Mouse (Mus musculus) forebrain, embryonic 13.5 days (tissue): ENCODE measurements around the gene Eci1. TPM values are rescaled to one million over a fixed set of nuclear protein-coding genes. Genes with fewer than 3 reads are reported as not detected.

Source experiments
- ATAC-seq: fragments of 200-750 bp; cut with Nextera tagmentation; 2 replicates; pipeline ENCODE4 v1.8.0; 2017
- H3K27ac ChIP-seq: fragments of 300-500 bp; sonication (generic); 2 replicates; pipeline ENCODE4 v1.5.1; 2015; ENCODE audit warnings: inconsistent platforms, mild to moderate bottlenecking, moderate library complexity
- H3K27me3 ChIP-seq: fragments of 300-500 bp; sonication (generic); 2 replicates; pipeline ENCODE4 v1.6.1; 2015; ENCODE audit warnings: mild to moderate bottlenecking, inconsistent platforms
- H3K36me3 ChIP-seq: fragments of 300-500 bp; sonication (generic); 2 replicates; pipeline ENCODE4 v1.6.1; 2015; ENCODE audit warnings: mild to moderate bottlenecking, inconsistent platforms; ENCODE audit not compliant: poor library complexity, severe bottlenecking
- H3K4me1 ChIP-seq: fragments of 300-500 bp; sonication (generic); 2 replicates; pipeline ENCODE4 v1.6.1; 2015; ENCODE audit warnings: inconsistent platforms
- H3K4me2 ChIP-seq: fragments of 300-500 bp; sonication (generic); 2 replicates; pipeline ENCODE4 v1.6.1; 2015; ENCODE audit warnings: inconsistent platforms, mild to moderate bottlenecking, moderate library complexity
- H3K4me3 ChIP-seq: fragments of 300-500 bp; sonication (generic); 2 replicates; pipeline ENCODE4 v1.5.1; 2015; ENCODE audit warnings: mild to moderate bottlenecking, inconsistent platforms
- H3K9ac ChIP-seq: fragments of 300-500 bp; sonication (generic); 2 replicates; pipeline ENCODE4 v1.6.1; 2015; ENCODE audit warnings: mild to moderate bottlenecking, inconsistent platforms
- H3K9me3 ChIP-seq: fragments of 300-500 bp; sonication (generic); replicated peaks from 2 replicates; pipeline ENCODE4 v1.6.1; 2016; ENCODE audit warnings: inconsistent platforms
- WGBS: fragments of 180-500 bp; shearing (Covaris S2); methylation state at CpG from one replicate; pipeline ENCODE4 v1.1.7; 2015; 5-methylcytosine and 5-hydroxymethylcytosine counted together
- polyA plus RNA-seq: library from polyadenylated mRNA; unstranded; fragments of >200 nt; fragmentation: Nextera tagmentation; extraction: Ambion mirVana; gene quantifications from 2 replicates; pipeline ENCODE4 v1.2.1, GENCODE M21; 2015

Eci1 gene
- polyA plus RNA-seq: 59.6 and 62.5 TPM in 2 replicates

DNA sequence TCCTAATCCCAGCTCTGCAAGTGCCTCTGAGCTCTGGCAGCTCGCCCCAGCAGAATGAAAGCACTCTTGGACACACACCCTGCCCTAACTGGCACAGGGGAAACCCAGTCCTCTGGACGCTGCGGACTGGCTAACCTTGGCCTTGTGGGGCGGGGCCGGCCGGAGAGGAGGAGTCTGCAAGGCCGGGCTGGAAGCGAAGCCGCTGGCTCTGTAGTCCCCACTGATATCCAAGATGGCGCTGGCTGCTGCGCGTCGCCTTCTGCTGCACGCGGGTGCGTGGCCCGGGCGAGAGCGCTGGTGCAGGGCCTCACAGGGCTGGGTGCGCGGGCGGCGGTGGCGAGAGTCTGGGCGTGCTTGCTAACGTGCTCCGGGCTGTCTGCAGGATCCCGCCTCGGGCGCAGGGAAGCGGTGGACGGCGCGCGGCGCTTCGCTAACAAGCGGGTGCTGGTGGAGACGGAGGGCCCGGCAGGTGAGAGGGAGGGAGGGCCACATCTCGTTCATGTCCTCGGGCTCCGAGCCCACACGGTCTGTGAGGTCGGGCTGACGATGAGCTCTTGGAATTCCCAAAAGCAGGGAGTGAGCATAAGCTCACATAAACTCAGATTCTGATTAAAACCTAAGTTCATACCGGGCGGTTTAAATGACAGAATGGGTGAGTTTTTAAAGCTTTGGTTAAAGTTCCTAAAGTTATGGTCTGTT is at the start of gene Eci1:
Eci1 (plus strand) TSS at position 171 of the 699 bp plus-strand sequence.
- peaks cover 14% of the 10 kb centered on the region for H3K4me1 ChIP-seq
- H3K27ac ChIP-seq: peak within 1 kb of the TSS; percentile 91
- peaks cover 38% of the 10 kb centered on the region for H3K36me3 ChIP-seq
- WGBS: under 1% methylated on average over 46 of the region's 48 CpGs
- peak within 1 kb of the TSS; percentile 60 for H3K4me3 ChIP-seq
- ATAC-seq: peak; percentile 98
- H3K9ac ChIP-seq: peak within 1 kb of the TSS; percentile 85
- no peaks in the 10 kb centered on the region for H3K9me3 ChIP-seq
- peak within 1 kb of the TSS; percentile 70 for H3K4me2 ChIP-seq
- no peaks in the 10 kb centered on the region for H3K27me3 ChIP-seq

DNA sequence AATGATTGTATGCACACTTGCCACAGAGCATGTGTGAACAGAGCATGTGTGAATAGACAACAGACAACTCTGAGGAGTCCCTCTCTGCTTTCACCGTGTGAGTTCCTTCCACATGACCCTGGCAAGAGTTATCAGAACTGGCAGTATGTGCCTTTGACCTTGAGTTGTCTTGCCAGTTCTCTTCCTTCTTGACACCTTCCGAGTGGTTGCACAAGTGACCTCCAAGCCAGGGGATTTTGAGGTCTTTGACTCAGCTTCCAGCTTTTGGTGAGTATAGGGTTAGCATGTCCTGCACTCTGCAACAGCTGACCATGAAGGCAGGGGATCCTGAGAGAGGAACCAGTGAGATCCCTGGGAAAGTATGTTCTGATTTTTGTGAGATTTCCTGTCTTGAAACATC is 47.9 kb upstream of the Eci1 start:
- H3K27me3 ChIP-seq: no peaks in the 10 kb centered on the region
- no peak overlapping the region for H3K27ac ChIP-seq
- no peak overlapping the region for H3K9ac ChIP-seq
- no peak for ATAC-seq
- WGBS: 88% methylated on average over 2 of the region's 2 CpGs
- peaks cover 75% of the 10 kb centered on the region for H3K36me3 ChIP-seq
- no peak overlapping the region for H3K4me3 ChIP-seq
- H3K9me3 ChIP-seq: no peaks in the 10 kb centered on the region
- no peaks in the 10 kb centered on the region for H3K4me1 ChIP-seq
- no peak overlapping the region for H3K4me2 ChIP-seq

DNA sequence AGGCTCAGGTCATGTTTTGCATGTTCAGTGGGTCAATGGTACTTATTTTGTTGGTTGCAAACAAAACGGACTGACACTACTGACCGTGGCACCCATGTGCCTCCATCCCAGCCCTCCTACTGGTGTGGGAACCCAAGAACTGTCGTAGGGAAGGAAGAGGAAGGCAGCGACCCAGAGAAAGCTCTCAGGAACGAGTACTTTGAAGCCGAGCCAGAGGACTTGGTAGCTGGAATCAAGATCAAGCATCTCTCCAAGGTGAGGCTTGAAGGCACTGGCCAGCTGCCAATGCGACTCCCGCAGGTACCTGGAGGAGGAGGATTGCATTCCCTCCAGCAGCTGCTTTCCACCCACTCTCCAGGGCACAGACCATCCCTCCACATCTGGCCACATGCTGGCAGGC is 42.7 kb upstream of the Eci1 start:
- no peak overlapping the region for H3K4me3 ChIP-seq
- H3K27me3 ChIP-seq: no peaks in the 10 kb centered on the region
- WGBS: 91% methylated on average over 8 of the region's 8 CpGs
- no peak for ATAC-seq
- H3K36me3 ChIP-seq: peaks cover 80% of the 10 kb centered on the region
- H3K27ac ChIP-seq: no peak overlapping the region
- no peaks in the 10 kb centered on the region for H3K9me3 ChIP-seq
- H3K4me2 ChIP-seq: no peak overlapping the region
- no peak overlapping the region for H3K9ac ChIP-seq
- H3K4me1 ChIP-seq: no peaks in the 10 kb centered on the region

DNA sequence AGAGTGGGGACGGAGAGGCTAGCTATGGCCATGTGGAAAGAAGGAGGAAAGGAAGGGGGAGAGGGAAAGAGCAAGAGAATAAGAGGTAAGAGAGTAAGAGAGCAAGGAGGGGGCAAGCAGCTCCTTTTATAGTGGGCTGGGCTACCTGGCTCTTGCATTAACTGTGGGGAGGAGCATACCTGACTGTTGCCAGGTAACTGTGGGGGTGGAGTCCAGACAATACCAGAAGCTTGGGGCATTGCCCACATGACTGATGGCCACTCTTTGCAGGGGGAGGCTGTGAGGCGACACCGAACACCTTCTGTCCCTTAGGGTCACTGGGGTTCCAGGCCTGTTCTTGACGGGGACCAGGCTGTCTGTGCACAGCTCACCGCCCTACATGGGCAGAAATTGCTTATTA is 37.7 kb upstream of the Eci1 start:
- no peaks in the 10 kb centered on the region for H3K4me1 ChIP-seq

DNA sequence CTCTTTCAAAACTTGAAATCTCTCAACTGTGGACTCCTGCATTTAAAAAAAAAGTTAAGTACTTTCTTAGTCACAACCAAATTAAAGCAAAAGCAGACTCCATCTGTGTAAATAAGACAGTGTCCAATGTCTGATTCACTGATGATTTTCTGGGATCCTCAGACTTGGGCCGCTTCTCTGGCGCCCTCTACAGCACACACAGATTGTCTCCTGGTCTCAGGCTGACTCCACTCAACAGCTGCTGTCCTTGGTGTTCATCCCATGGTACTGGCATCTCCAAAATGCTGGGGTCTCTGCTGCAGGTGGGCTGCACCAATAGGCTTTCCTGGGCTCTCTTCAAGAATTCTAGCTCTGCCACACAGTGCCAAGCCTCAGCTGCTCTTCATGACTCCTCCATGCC is 36.6 kb upstream of the Eci1 start:
- Histone ChIP-seq H3K27me3 (no peaks in the 10 kb centered on the region), H3K9me3 (no peaks in the 10 kb centered on the region), H3K4me3 (no peak overlapping the region), H3K27ac (no peak overlapping the region), H3K36me3 (peaks cover 76% of the 10 kb centered on the region), H3K4me1 (no peaks in the 10 kb centered on the region), H3K4me2 (no peak overlapping the region), H3K9ac (no peak overlapping the region)
- no peak for ATAC-seq
- 9% methylated on average over 2 of the region's 2 CpGs for WGBS

More for the DNA sequence above, 37.7 kb upstream of the Eci1 start:
- no peak for ATAC-seq
- H3K9me3 ChIP-seq: no peaks in the 10 kb centered on the region
- no peak overlapping the region for H3K9ac ChIP-seq
- H3K36me3 ChIP-seq: peaks cover 86% of the 10 kb centered on the region
- no peaks in the 10 kb centered on the region for H3K27me3 ChIP-seq
- 86% methylated on average over 5 of the region's 5 CpGs for WGBS
- no peak overlapping the region for H3K27ac ChIP-seq
- H3K4me2 ChIP-seq: no peak overlapping the region
- H3K4me3 ChIP-seq: no peak overlapping the region

DNA sequence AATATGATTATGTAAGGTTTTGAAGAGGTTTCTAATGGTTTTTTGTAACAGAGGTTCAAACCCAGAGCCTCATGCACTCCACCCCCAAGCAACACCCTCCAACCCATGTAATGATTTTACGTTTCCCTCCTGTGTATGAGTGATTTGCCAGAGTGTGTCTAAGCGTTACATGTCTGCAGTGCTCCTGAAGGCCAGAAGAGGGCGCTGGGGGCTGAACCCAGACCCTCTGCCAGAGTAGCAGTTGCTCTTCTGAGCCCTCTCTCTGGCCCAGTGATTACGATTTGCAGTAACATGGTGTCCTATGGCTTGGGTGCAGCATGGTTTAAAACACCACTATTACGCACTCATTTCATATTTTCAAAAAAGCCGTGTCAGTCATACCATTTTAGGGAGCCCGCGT is 35.3 kb upstream of the Eci1 start:
- WGBS: 64% methylated on average over 8 of the region's 8 CpGs
- Histone ChIP-seq H3K27ac (no peak overlapping the region), H3K4me3 (no peak overlapping the region), H3K36me3 (peaks cover 64% of the 10 kb centered on the region), H3K9me3 (no peaks in the 10 kb centered on the region), H3K27me3 (no peaks in the 10 kb centered on the region), H3K9ac (no peak overlapping the region), H3K4me2 (no peak overlapping the region), H3K4me1 (no peaks in the 10 kb centered on the region)
- no peak for ATAC-seq

DNA sequence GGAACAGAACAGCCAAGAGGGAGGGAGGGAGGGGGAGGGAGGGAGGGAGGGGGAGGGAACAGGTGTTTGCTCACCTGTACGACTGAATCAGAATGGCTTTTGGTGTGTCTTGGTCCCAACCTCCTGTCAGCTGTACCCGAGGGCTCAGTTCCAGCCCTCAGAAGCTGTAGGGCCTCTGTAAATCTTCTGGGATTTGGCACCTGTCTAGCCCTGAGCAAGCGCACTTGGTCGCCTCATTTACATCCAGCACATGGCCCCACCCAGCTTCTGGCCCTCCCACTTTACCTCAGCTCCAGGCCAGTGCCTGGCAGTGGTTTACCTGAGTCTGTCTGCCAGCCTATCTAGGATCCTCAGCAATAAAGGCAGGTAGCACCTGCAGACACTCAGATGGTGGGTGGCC is 32.9 kb upstream of the Eci1 start:
- WGBS: 39% methylated on average over 4 of the region's 4 CpGs
- H3K27me3 ChIP-seq: no peaks in the 10 kb centered on the region
- no peak overlapping the region for H3K4me2 ChIP-seq
- H3K27ac ChIP-seq: no peak overlapping the region
- no peaks in the 10 kb centered on the region for H3K9me3 ChIP-seq
- no peak overlapping the region for H3K9ac ChIP-seq
- no peak for ATAC-seq
- no peaks in the 10 kb centered on the region for H3K4me1 ChIP-seq
- peaks cover 61% of the 10 kb centered on the region for H3K36me3 ChIP-seq
- H3K4me3 ChIP-seq: no peak overlapping the region

DNA sequence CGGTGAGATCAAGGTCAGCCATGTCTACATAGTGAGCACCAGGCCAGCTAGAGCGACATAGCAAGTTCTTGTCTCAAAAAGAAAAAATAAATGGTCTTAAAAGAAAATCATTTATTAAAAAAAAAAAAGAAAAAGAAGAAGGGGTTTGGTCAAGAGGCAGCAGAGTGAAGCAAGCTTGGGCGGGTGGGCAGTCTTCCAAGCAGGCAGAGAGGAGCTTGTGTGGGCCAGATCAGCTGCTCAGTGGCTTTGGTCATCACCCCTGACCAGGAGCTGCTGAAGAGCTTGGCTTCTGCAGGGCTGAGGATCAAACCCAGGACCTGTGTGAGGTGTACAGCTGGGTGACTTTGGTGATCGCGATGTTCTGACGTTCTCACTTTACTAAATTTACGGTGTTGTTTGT is 32.0 kb upstream of the Eci1 start:
- Histone ChIP-seq H3K4me2 (no peak overlapping the region), H3K4me1 (no peaks in the 10 kb centered on the region), H3K27me3 (no peaks in the 10 kb centered on the region), H3K9me3 (no peaks in the 10 kb centered on the region), H3K36me3 (peaks cover 58% of the 10 kb centered on the region), H3K27ac (no peak overlapping the region), H3K4me3 (no peak overlapping the region), H3K9ac (no peak overlapping the region)
- no peak for ATAC-seq
- WGBS: 89% methylated on average over 7 of the region's 7 CpGs

DNA sequence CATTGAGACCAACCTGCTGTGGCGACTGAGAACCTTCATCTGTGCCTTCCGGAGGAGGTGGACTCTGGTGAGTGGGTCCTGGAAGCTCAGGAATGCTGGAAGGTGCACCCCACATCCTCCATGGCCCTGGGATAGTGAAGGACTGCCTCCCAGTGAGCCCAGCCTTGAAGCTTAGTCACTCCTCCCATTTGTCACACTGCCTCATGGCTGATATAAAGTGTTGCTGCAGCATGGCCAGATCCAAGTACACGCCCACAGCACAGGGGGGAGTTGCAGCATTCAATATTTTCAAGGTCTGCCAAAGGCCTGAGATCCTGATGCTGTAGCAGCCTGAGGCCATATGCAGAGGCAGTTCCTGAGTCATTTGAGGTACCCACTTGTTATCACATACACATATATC is 24.1 kb upstream of the Eci1 start:
- H3K27ac ChIP-seq: no peak overlapping the region
- WGBS: 89% methylated on average over 3 of the region's 3 CpGs
- no peak overlapping the region for H3K4me2 ChIP-seq
- no peak overlapping the region for H3K9ac ChIP-seq
- no peaks in the 10 kb centered on the region for H3K9me3 ChIP-seq
- H3K27me3 ChIP-seq: no peaks in the 10 kb centered on the region
- H3K36me3 ChIP-seq: peaks cover 88% of the 10 kb centered on the region
- ATAC-seq: no peak
- H3K4me3 ChIP-seq: no peak overlapping the region
- H3K4me1 ChIP-seq: no peaks in the 10 kb centered on the region

DNA sequence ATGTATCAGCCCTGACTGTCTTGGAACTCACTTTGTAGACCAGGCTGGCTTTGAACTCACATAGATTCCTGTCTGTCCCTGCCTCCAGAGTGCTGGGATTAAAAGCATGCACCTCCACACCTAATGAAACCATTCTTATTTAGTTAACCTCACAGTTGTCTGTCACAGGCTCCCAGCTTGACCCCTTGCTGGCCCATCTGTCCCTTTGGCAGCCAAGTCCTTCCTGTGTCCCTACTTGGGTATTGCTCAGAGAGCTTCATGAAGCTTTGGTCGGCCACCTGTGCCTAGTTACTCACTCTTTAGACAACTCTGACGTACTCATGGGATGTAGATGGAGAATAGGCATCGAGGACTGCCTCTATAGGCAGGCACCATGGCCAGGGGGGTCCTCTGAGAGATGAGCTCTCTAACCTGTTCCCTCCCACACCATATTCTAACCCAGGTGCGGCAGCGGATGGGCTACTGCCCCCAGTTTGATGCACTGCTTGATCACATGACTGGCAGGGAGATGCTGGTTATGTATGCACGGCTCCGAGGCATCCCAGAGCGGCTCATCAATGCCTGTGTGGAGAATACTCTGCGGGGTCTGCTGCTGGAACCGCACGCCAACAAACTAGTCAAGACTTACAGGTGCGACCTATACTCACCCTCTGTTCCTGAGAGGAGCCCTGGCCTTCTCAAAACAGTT is 19.2 kb upstream of the Eci1 start:
- no peak for ATAC-seq
- WGBS: 89% methylated on average over 12 of the region's 12 CpGs
- Histone ChIP-seq H3K4me1 (no peaks in the 10 kb centered on the region), H3K9me3 (no peaks in the 10 kb centered on the region), H3K4me3 (no peak overlapping the region), H3K36me3 (peaks cover 87% of the 10 kb centered on the region), H3K27ac (no peak overlapping the region), H3K9ac (no peak overlapping the region), H3K27me3 (no peaks in the 10 kb centered on the region), H3K4me2 (no peak overlapping the region)

DNA sequence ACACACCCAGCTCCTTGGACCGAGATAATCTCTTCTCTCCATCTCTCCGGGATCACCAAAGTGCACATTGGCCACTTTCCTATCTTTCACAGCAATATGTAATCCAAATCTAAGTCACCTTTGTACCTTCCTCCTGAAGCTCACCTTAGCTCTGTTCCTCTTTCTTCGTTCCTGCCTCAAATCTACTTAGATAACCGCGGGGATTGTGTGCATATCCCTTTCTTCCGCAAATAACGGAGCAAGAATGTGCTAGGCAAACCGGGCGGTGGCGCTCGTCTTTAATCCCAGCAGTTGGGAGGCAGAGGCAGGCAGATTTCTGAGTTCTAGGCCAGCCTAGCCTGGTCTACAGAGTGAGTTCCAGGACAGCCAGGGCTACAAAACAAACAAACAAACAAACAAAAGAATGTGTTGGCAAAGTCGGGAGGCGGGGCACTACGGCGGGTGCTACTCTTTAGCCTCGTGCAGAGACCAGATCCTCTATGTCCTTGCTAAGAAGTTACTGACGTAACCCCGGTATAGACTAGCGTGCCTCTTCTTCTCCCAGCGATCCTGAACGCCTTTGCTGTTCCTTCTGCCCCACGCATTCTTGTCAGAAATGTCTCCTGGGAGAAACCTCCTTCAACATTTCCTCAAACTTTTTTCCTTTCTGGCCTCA is 12.8 kb upstream of the Eci1 start:
- H3K4me3 ChIP-seq: peak overlapping the region; percentile 94
- peaks cover 41% of the 10 kb centered on the region for H3K4me1 ChIP-seq
- peak; percentile 17; the same call in 1 of the 2 replicates for ATAC-seq
- peak overlapping the region; percentile 65 for H3K27ac ChIP-seq
- WGBS: 35% methylated on average over 22 of the region's 22 CpGs
- H3K27me3 ChIP-seq: no peaks in the 10 kb centered on the region
- H3K9me3 ChIP-seq: no peaks in the 10 kb centered on the region
- H3K4me2 ChIP-seq: peak overlapping the region; percentile 96
- peak overlapping the region; percentile 59 for H3K9ac ChIP-seq
- peaks cover 45% of the 10 kb centered on the region for H3K36me3 ChIP-seq

DNA sequence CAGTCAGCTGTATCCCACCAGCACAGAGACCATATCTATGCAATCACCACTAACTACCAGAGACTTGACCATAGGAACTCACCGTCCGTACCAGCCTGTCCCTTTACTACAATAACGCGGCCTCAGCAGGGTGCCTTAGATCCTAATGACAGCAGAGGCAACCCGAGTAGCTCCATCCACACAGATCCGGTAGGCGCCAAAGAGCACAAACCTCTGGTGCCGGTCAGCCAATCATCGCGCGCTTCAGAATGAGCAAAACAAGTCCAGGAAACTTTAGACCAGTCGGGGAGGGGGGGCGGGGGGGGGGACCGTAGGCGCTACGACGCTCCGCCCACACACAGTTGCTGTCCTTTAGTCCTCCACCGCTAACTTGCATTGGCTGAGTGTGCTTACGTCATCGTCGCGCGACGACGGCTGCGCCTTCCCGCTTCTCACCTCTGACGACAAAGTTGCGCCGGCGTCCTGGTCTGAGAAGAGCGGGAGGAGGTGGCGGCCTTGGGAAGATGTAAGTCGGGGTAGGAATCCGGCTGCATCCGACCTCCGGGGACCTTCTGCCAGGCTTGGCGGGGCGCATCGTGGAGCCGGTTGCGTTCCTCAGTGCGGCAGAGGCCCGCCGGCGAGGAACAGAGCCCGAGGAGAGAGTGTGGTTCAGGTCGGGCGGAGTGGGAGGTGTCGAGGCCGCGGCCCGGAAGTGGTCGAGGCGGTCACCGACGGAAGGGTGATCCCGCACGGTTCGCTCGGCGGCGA is 12.0 kb upstream of the Eci1 start, which contains the start of gene Rnps1:
Rnps1 (plus strand) TSS at position 336 of the 747 bp plus-strand sequence.
- Histone ChIP-seq H3K9me3 (no peaks in the 10 kb centered on the region), H3K4me3 (peak within 1 kb of the TSS; percentile 94), H3K4me1 (peaks cover 41% of the 10 kb centered on the region), H3K9ac (peak within 1 kb of the TSS; percentile 95), H3K4me2 (peak within 1 kb of the TSS; percentile 96), H3K36me3 (peaks cover 45% of the 10 kb centered on the region), H3K27me3 (no peaks in the 10 kb centered on the region), H3K27ac (peak within 1 kb of the TSS; percentile 92)
- ATAC-seq: peak; percentile 97
- under 1% methylated on average over 64 of the region's 64 CpGs for WGBS
